Mouse (Mus musculus): ENCODE data around the gene Iqgap2.
A peak's percentile ranks its signal among the peaks of the same experiment; 100 is the strongest.

Gene Iqgap2

GRCm38 (mm10) chr13:95719320-95720232, 172.1 kb downstream of the Iqgap2 start:
- no peak for DNase-seq (ENCODE audit: extremely low read depth, low read depth, low spot score)

- DNase-seq (ENCODE audit: extremely low read depth, low read depth, low spot score): no peak
Measured at GRCm38 (mm10) chr13:95715356-95715755, 176.4 kb downstream of the Iqgap2 start.

DNA sequence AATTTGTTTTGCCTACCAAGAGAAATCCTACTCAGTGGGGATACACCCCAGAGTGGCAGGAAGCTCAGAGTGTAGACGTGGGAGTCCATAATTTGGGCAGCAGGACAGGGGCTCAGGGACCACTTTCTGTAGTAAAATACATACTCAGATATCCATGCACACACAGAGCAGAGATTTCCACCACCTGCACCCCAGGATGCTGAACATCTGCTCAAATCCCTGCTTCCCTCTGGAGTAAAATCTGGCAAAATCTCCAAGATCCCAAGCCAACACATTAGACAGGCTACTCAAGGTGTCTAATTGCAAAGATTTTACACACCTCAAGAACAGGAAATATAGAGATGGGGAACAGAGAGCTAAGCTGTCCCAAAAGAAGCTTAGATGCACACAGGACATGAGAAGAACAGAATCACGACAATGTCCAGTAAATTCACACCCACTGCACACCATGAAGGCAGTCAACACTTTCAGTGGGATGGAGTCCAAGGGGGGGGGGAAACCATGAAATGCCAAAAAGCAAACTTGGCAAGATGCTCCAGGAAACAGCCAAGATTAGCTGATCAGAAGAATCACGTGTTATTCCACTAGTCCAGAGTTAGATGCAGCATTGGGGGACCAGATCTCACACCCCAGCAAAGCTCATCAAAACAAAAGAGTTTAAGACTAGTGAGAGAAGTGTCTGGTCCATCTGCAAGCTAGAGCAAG, 177.3 kb downstream of the Iqgap2 start:
- no peak for DNase-seq (ENCODE audit: extremely low read depth, low read depth, low spot score)

DNA sequence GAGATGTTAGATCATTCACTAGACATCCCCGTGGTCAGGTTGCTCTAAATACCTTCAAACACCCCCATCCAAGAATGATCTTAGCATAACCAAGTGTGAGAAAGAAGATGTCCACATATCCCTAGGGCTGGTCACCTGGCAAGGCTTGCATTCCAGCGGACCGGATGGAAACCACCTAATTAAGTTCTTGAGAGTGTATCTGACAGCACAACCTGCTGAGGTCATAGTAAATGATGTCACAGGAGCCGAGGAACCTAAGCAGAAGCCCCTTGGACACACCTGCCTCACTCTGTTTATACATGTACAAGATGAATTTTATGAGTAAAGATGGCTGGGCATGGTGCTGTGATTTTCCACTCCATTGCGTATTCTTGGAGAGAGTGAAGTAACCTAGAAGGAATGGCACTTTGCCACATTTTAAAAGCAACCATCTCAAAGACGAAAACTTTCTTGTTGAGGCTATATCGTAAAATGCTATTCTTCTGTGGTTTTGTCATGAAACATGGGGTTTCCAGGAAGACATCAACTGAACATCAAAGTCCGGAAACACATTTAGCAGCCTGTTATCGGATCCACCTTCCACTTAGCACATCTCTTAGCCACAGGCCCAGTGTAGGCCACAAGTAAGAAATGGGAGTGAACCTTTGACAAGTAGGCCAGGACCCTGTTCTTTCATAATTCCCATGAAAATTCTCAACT, 179.0 kb downstream of the Iqgap2 start:
- no peak for DNase-seq (ENCODE audit: extremely low read depth, low read depth, low spot score)

DNA sequence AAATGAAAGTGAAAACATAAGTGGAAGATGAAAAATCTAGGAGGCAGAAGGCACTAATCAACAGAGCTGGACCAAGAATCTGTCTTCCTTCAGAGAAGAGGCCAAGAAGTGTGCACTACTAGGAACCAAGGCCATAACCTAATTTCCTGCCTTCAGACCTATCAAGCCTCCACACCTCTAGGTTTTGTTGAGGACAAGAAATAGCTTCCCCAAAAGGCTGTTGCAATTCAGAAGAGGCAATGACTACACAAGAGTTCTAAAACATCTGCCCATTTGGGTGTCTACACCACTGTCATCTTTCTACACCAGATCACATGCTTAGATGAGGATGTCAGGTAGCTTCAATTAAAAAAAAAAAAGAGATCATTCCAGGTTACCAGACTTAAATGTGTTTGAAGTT, 179.7 kb downstream of the Iqgap2 start:
- no peak for DNase-seq (ENCODE audit: extremely low read depth, low read depth, low spot score)

GRCm38 (mm10) chr13:95705589-95705988, 186.1 kb downstream of the Iqgap2 start:
- DNase-seq (ENCODE audit: extremely low read depth, low read depth, low spot score): no peak

- peak; percentile 25 for DNase-seq (ENCODE audit: extremely low read depth, low read depth, low spot score)
Measured at GRCm38 (mm10) chr13:95703376-95703775, 188.3 kb downstream of the Iqgap2 start.

DNA sequence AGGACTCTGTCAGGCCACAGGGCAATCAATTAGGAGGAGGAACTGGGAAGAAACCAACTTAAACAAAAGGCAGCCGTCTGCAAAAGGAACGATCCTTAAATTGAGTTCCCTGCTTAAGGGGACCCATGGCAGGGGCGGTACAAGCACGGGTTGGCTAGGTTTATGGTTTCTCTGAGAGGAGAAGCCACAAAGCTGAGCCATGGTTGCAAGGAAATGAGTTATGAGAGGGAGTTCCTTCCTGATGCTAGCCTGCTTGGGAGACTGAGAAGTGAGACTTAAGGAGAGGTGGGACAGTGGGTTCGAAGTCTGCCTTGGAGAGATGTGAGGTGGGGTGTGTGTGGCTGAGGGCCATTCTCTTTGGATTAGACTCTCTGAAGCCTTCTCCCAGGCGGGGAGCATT, 193.8 kb downstream of the Iqgap2 start:
- DNase-seq (ENCODE audit: extremely low read depth, low read depth, low spot score): no peak

DNA sequence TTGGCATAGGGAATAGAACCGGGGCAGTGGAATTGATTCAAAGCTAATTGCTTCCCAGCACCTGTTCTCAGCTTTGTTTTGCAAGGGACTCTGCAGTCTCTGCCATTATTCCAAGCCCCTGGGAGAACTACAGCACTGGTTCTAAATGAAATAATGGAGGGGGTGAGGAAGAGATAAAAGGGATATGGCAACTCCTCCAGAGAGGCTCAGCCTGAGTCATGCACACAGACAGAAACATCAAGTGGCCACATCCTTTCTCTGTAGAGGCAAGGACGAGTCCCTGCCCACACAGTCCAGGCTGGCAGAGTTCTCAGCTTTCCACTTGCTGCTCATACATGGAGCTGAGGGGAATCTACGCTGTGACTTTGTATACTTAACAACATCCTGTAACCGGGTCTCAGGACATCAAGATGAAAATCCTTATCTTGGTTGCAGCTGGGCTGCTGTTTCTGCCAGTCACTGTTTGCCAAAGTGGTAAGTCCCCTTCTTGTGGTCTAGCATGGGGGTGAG, 195.0 kb downstream of the Iqgap2 start, which contains the start of gene F2rl2:
TSS of gene F2rl2 (plus strand) at position 200 of the 510 bp plus-strand sequence.
- no peak for DNase-seq (ENCODE audit: extremely low read depth, low read depth, low spot score)

DNA sequence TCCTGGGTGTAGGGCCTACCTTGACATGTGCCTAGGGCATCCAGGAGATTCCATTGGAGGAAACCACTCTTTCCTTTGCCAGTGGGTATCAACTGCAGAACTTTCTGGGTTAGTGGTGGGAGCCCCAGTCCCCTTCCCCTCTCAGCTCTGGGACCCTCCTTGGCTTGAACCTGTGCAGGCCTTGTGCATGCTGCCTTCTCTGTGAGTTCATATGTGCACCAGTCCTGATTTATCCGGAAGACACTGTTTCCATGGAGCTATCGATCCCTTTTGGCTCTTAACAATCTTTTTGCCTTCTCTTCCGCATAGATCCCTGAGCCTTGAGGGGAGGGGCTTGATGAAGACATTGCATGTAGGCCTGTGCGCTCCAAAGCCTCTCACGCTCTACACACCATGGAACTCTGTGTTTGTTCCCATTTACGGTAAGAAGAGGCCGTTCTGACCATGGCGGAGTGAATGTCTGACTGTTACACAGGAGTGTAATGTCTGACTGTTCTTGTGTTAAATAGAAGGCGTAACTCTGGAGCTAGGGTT, 195.5 kb downstream of the Iqgap2 start:
- DNase-seq (ENCODE audit: extremely low read depth, low read depth, low spot score): no peak

DNA sequence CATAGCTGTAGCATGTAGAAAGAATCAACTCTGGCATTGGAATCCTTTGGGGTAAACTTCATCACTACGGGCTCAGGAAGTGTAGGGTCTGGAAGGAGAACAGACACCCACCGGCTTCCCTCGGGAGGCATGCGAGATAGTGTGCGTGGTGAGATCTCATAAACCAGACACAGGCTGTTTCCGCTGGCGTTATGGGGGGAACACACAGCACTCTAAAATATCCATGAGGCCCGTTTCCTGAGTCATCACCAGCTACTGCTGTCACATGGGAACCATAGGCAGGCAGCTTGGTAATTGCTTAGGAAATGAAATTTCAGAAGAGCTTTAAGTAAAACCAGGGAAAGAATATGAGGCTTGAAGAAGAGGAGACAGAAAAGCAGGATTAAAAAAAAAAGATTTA, 199.5 kb downstream of the Iqgap2 start:
- no peak for DNase-seq (ENCODE audit: extremely low read depth, low read depth, low spot score)

DNA sequence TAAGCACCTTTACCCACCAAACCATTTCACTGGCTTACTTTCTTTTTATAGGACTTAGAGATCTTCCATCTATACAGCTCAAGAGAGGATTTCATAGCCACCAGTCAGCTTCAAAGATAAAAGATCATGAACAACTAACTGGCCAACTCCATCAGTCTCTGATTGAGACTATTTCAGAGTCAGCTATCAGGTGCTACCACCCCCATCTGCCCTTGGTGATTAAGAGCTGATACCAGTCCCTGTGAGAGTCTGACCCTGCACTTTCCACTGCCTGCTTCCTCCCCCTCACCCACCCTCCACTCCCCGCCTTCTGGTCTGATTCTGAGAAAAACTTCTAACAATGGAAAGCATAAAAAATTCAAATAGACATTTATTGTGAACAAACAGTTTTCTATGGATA, 203.1 kb downstream of the Iqgap2 start:
- DNase-seq (ENCODE audit: extremely low read depth, low read depth, low spot score): no peak

GRCm38 (mm10) chr13:95685736-95686135, 206.0 kb downstream of the Iqgap2 start:
- DNase-seq (ENCODE audit: extremely low read depth, low read depth, low spot score): no peak

- no peak for DNase-seq (ENCODE audit: extremely low read depth, low read depth, low spot score)
Measured at GRCm38 (mm10) chr13:95684656-95685244, 207.0 kb downstream of the Iqgap2 start.

- no peak for DNase-seq (ENCODE audit: extremely low read depth, low read depth, low spot score)
Measured at GRCm38 (mm10) chr13:95679491-95679941, 212.2 kb downstream of the Iqgap2 start.

DNA sequence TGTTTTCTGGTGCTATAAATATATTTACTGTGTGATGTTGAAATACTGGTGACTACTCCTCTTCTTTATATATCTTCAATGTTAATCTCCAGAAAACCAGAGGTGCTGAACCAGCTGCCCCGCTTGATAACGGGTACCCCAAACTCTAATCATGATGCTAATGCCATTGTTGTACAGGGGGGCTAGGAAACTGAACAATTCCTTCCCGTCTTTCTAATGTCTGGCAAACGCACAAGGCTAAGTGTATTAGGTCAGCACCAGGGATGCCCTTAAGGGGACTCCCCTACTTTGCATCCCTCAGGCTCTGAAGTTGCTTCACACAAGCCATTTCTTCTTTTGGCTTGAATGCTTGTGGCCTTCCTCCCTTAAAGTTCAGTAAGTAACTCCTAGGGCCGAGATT, 212.6 kb downstream of the Iqgap2 start:
- DNase-seq (ENCODE audit: extremely low read depth, low read depth, low spot score): no peak

- no peak for DNase-seq (ENCODE audit: extremely low read depth, low read depth, low spot score)
Measured at GRCm38 (mm10) chr13:95672372-95672771, 219.3 kb downstream of the Iqgap2 start.

GRCm38 (mm10) chr13:95671108-95671897, 220.4 kb downstream of the Iqgap2 start:
- DNase-seq (ENCODE audit: extremely low read depth, low read depth, low spot score): no peak

- DNase-seq (ENCODE audit: extremely low read depth, low read depth, low spot score): no peak
Measured at GRCm38 (mm10) chr13:95670534-95670933, 221.2 kb downstream of the Iqgap2 start.

- DNase-seq (ENCODE audit: extremely low read depth, low read depth, low spot score): no peak
Measured at GRCm38 (mm10) chr13:95667260-95667659, 224.5 kb downstream of the Iqgap2 start.
